Comparison of ENCODE assay signal across 15 mouse cellular contexts in genomic region chr4:95005251-95005830, GRCm38 (mm10).
"Had no signal": no experiment of that assay in that cellular context is flagged by ENCODE, and none has a peak within 500 bp of the region (broad histone marks: within the 10 kb centered on the region; RNA-seq: fewer than 3 reads in every experiment).

No protein-coding gene starts in this region.

- H3K27ac ChIP-seq: limb, embryonic 12.5 days; liver, embryonic 13.5 days; midbrain, embryonic 13.5 days; neural tube, embryonic 15.5 days had no signal

- ATAC-seq: inflammation-experienced regulatory T-cells, adult 6 months; lung, postnatal 0 days; midbrain, embryonic 13.5 days had no signal

- H3K4me1 ChIP-seq: limb, embryonic 12.5 days; liver, embryonic 13.5 days; midbrain, embryonic 13.5 days; neural tube, embryonic 15.5 days had no signal

- H3K4me3 ChIP-seq: limb, embryonic 12.5 days; liver, embryonic 13.5 days; midbrain, embryonic 13.5 days; myocyte; neural tube, embryonic 15.5 days had no signal

- H3K9me3 ChIP-seq: limb, embryonic 12.5 days; liver, embryonic 13.5 days; midbrain, embryonic 13.5 days; neural tube, embryonic 15.5 days had no signal

- H3K4me2 ChIP-seq: limb, embryonic 12.5 days; liver, embryonic 13.5 days; midbrain, embryonic 13.5 days; neural tube, embryonic 15.5 days had no signal

- H3K36me3 ChIP-seq: limb, embryonic 12.5 days; liver, embryonic 13.5 days; midbrain, embryonic 13.5 days; neural tube, embryonic 15.5 days had no signal

- DNase-seq: kidney, adult 8-10 months; kidney, postnatal 25 days; layer of hippocampus, postnatal 36 days; liver, embryonic 13.5 days; lung, adult 2 months; lung, postnatal 36 days; right cerebral cortex, postnatal 4 days; spleen, adult 18-20 months; thymus, postnatal 4 days had no signal

- H3K27me3 ChIP-seq: limb, embryonic 12.5 days; liver, embryonic 13.5 days; midbrain, embryonic 13.5 days; neural tube, embryonic 15.5 days had no signal

- H3K9ac ChIP-seq: limb, embryonic 12.5 days; liver, embryonic 13.5 days; midbrain, embryonic 13.5 days; neural tube, embryonic 15.5 days had no signal
